Comparison of ENCODE assay signal across 26 mouse cellular contexts in genomic region chr5:102290866-102291265, GRCm38 (mm10).
"Had no signal": no experiment of that assay in that cellular context is flagged by ENCODE, and none has a peak within 500 bp of the region (broad histone marks: within the 10 kb centered on the region; RNA-seq: fewer than 3 reads in every experiment).

No protein-coding gene starts in this region.

- H3K4me1 ChIP-seq: embryonic facial prominence, embryonic 10.5 days; embryonic facial prominence, embryonic 12.5 days; forebrain, embryonic 10.5 days; forebrain, embryonic 12.5 days; forebrain, embryonic 13.5 days; heart, embryonic 10.5 days had no signal

- ATAC-seq: forebrain, embryonic 13.5 days; forebrain, embryonic 14.5 days; forebrain, embryonic 15.5 days; forebrain, embryonic 16.5 days; forebrain, postnatal 0 days had no signal

- H3K36me3 ChIP-seq: embryonic facial prominence, embryonic 10.5 days; embryonic facial prominence, embryonic 12.5 days; embryonic facial prominence, embryonic 13.5 days; embryonic facial prominence, embryonic 15.5 days; forebrain, embryonic 10.5 days; forebrain, embryonic 12.5 days; forebrain, embryonic 15.5 days; heart, embryonic 10.5 days had no signal

- DNase-seq: cerebellum, postnatal 10 days; cerebellum, postnatal 14 days; cerebellum, postnatal 25 days; cerebellum, postnatal 36 days; embryo, embryonic 11 days; forebrain, postnatal 0 days; gastrocnemius, adult 2 months; gastrocnemius, postnatal 10 days; gastrocnemius, postnatal 14 days; gastrocnemius, postnatal 25 days; gastrocnemius, postnatal 36 days; heart, adult 11 months; heart, adult 18-20 months; heart, adult 2 months had no signal

- H3K27ac ChIP-seq: embryonic facial prominence, embryonic 10.5 days; embryonic facial prominence, embryonic 12.5 days; embryonic facial prominence, embryonic 13.5 days; embryonic facial prominence, embryonic 15.5 days; forebrain, embryonic 10.5 days; forebrain, embryonic 12.5 days; forebrain, embryonic 13.5 days; forebrain, embryonic 15.5 days; gastrocnemius, adult 2 months; heart, adult 2 months; heart, embryonic 10.5 days had no signal

- H3K9ac ChIP-seq: embryonic facial prominence, embryonic 12.5 days; embryonic facial prominence, embryonic 13.5 days; embryonic facial prominence, embryonic 15.5 days; forebrain, embryonic 12.5 days; forebrain, embryonic 13.5 days; forebrain, embryonic 15.5 days; forebrain, postnatal 0 days had no signal

- H3K4me3 ChIP-seq: embryonic facial prominence, embryonic 10.5 days; embryonic facial prominence, embryonic 12.5 days; embryonic facial prominence, embryonic 13.5 days; embryonic facial prominence, embryonic 15.5 days; erythroblast, embryonic 14.5 days; forebrain, embryonic 10.5 days; forebrain, embryonic 12.5 days; forebrain, embryonic 13.5 days; forebrain, embryonic 15.5 days; gastrocnemius, adult 2 months; heart, adult 2 months; heart, embryonic 10.5 days had no signal

- H3K9me3 ChIP-seq: embryonic facial prominence, embryonic 10.5 days; embryonic facial prominence, embryonic 12.5 days; embryonic facial prominence, embryonic 13.5 days; embryonic facial prominence, embryonic 15.5 days; forebrain, embryonic 10.5 days; forebrain, embryonic 12.5 days; forebrain, embryonic 13.5 days; forebrain, embryonic 15.5 days; heart, embryonic 10.5 days had no signal

- H3K27me3 ChIP-seq: embryonic facial prominence, embryonic 12.5 days; embryonic facial prominence, embryonic 13.5 days; embryonic facial prominence, embryonic 15.5 days; forebrain, embryonic 12.5 days; forebrain, embryonic 13.5 days; forebrain, embryonic 15.5 days had no signal

- H3K4me2 ChIP-seq: embryonic facial prominence, embryonic 12.5 days; embryonic facial prominence, embryonic 13.5 days; embryonic facial prominence, embryonic 15.5 days; forebrain, embryonic 12.5 days; forebrain, embryonic 13.5 days; forebrain, embryonic 15.5 days had no signal
